Mouse (Mus musculus) heart, adult 11 months (tissue): ENCODE results near the gene Ccrl2.
A peak's percentile ranks its signal among the peaks of the same experiment; 100 is the strongest.

Experiments
- DNase-seq: peaks from one replicate; pipeline ENCODE4 v3.0.0; 2022

Gene Ccrl2

GRCm38 (mm10) chr9:111058943-111059556 lies 1.7 kb upstream of the Ccrl2 start:
- DNase-seq: no peak

DNA sequence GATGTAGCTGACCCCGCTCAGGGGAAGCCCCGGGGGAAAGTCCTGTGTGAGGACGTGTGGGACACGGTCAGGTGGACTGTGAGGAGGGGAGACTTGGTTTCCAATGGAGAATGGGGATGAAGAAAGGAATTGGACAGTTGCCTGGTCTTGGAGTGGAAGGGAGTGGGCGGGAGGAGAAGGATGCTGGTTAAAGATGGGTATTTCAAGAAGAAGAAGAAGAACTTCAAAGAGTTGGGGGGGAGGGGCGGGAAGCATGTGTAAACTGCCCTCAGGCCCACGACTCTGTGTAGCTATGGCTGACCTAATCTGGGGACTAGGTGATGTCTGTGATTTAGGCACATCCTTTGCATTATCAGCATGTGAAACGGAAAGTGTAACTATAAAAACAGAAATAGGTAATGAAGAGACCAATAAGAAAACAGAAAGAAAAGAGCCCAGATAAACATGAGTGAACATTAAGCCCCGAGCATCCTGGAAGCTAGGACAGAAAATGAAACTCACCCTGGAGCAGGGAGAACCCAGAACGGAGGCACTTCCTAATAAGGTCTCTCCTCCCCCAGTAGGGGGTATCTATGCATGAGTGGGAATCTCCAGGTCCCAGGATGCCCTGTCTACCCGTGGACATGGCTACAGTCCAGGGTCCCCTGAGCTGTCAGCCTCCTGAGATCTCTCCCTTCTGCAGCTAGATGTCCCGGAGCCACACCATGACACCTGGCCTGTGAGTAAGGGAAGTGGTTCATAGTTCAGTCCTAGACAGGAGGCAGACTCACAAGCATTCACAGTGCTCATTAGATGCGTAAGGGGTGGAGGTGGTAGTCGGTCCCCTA lies 438 bp upstream of the Ccrl2 start:
- peak; percentile 93 for DNase-seq

- no peak for DNase-seq
These were observed 861 bp downstream of the Ccrl2 start for GRCm38 (mm10) chr9:111056519-111056797.

DNA sequence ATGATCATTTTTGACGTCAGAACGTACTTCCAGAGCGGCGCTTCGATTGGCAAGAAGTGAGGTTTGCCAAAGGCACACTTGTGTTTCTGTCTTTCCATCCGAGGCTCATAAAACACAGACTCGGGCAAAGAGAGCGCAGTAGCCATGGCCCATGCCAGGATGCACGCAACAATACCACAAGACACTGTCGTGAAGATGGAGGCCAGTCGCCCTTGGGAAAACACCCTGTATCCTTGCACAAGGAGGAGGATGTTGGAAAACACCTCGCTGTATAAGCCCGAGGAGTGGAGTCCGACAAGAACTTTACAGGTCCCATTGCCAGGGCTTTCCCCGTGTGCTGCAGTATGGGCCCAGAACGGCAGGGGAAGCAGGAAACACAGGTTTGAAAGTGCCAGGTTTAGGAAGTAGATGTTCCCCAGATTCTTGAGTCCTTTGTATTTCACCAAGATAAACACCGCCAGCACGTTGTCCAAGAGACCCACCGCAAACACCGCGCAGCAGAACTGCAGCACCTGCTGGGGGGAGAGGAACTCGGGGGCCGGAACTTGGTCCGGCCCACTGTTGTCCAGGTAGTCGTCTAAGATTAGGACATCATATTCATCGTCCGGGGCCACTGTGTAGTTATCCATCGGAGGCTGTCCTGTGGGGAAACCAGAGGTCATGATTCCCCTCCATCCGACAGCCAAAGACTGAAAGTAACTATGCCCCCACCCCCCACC lies 1.4 kb downstream of the Ccrl2 start:
- DNase-seq: peak; percentile 90

DNA sequence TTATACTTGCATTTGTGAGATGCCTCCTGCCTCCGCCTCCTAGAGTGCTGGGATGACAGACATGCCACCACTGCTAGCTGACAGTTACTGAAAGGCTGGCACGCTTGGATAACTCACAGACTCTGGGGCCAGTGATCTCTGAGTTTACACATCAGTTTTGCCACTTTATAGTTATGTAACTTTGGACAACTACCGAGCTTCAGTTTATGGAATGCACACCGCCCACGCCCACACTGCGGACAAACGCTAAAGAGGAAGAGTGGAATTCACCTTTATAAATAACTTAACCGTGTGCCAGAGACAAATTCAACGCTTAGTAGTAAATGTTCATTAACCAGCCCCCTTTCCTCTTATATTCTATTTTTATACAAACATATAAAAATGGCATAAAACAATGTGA lies 2.4 kb downstream of the Ccrl2 start:
- peak; percentile 85 for DNase-seq

GRCm38 (mm10) chr9:111048452-111048851 lies 8.9 kb downstream of the Ccrl2 start:
- no peak for DNase-seq

DNA sequence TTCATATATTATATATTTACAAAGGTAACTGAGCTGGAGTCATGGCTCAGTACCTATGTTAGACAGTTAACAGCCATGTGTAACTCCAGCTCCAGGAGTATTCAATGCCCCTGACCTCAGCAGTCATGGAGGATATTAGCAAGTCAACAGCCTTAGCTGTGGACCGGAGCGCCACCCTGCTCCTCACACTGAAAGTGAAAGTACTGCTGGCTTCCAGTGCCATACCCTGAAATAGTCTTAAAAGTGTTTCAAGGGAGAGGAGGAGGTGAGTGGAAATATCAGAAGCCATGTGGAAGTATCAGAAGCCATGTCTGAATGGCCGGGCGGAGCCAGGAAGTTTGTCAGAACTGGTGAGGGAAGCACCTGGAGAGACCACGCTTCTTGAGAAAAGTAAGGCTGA lies 10.1 kb downstream of the Ccrl2 start:
- peak; percentile 90 for DNase-seq

DNA sequence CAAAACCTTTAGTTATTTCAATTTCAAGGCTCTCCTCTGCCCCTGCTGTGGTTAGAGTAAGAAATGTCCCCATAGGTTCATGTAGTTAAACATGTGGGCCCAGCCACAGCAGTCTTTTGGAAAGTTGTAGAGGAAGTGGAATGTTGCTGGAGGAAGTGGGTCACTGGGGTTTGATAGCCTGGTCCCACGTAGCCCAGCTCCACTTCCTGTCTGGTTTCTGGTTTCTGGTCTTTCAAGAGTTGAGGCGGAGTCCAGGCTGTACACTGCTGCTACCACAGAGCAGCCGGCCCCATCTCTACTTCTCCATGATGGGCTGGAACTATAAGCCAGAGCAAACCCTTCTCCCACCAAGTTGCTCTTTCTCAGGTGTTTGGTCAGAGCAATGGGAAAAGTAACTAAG lies 11.1 kb downstream of the Ccrl2 start:
- DNase-seq: peak; percentile 96

GRCm38 (mm10) chr9:111042266-111042665 lies 15.1 kb downstream of the Ccrl2 start:
- DNase-seq: peak; percentile 97

DNA sequence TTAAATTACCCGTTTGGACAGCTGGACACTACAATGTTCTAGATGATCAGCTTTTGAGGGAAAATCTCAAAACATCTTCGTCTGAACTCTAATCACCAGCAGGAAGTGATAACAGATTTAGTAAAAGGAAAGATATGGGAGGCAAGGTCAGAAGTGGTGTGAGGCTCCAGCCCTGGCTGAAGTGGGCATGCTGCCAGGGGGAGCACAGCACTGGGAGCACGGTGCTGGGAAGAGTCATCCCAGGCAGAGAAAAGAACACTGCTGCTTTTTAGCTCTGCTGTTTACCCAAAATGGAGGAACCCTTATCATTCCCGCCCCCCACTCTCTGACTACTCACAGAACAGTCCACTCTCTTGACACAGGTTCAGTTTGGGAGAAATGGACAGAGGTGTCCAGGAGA lies 17.4 kb downstream of the Ccrl2 start:
- DNase-seq: no peak

DNA sequence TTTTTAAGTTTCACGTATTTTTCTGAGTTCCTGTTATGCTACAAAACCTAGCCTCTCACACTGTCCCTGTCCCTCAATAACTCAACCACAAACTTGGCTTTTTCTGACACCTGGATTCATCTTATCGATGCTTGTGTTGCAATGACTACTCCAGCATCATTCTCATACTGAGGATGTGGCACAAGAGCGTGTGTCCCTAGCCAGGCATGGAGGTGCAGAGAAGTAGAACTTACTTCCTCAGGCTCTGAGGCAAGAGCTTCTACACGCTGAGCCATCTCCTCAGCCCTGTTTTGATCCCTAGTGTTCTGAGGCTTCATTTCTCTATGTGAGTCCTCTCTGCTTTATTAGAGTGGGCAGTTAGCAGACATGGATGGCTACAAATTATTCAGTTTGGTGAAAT lies 23.6 kb downstream of the Ccrl2 start:
- no peak for DNase-seq

DNA sequence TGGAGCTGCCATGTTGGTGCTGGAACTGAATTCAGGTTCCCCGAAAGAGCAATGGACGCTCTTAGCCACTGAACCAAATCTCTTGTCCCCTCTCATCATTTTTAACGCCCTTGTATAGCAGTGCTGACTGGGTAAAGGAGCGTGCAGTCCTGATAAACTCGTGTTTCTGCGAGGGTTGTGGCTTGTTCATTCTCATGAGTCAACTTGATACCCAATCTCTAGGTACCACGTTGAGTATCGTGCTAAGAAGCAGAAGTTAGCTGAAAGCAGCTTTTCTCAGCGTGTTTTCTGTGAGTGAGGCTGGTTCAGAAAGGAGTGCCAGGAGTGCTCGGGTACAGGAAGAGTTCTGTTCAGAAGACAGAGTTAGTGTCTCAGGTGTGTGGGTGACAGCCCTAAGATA lies 30.5 kb downstream of the Ccrl2 start:
- no peak for DNase-seq

- no peak for DNase-seq
These were observed 38.3 kb downstream of the Ccrl2 start, which contains the start of gene Ltf for GRCm38 (mm10) chr9:111019022-111019421. Gene Ltf, plus strand, starts transcription at chr9:111019271.

GRCm38 (mm10) chr9:111015658-111016057 lies 41.7 kb downstream of the Ccrl2 start:
- DNase-seq: no peak

DNA sequence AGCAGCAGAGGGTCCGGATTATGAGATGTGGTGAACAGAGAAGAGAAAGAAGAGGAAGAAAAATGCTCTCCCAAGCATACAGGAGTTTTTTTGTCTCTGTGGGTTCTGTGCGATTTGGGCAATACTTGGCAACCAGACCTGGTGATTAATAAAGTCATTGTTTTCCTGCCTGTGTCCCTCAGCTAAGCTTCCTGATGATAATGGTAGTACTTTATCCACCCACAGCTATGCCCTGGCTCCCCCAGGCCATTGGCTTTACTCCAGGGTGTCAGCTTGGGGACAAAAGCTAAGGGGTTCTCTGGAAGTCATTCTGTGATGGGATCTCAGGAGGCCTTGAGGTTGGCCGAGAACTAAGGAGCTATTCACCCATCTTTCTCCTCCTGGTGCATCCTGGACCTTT lies 45.3 kb downstream of the Ccrl2 start:
- DNase-seq: no peak

DNA sequence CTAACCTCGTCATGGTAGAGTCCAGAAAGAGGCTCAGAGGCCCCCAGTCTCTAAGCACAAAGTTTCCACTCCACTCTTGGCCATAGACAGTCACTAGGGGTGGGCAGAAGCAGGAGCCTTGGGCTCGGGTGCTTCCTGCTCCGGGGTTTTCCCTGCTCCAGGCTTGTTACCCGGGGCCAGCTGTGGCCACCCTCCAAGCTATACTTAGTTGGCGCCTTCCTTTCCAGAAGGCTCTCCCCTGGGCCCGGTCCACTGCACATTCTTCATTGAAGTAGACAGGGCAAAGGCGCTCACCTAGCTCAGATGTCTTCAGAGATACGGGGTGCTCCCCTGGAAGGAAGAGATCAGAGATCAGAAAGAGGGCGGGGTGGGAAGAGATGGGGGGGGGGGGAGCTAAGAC lies 45.8 kb downstream of the Ccrl2 start:
- peak; percentile 94 for DNase-seq

DNA sequence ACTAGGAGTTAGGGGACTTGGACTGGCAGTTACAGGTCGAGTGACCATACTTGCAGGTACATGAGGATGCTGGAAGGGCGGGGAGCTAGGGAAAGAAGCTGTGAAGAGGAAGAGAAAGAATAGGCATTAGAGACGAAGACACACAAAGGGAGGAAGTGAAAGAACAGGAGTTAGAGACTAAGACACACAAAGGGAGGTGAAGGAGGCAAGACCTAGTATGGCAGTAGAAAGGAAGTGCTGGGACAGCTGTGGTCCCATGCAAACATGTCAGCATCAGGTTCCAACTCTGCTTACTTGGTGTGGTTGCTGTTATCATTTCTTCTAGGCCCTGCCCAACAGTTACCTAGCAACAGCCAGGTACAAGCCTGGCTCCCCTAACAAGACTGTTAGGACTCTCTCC lies 47.6 kb downstream of the Ccrl2 start:
- DNase-seq: no peak

GRCm38 (mm10) chr9:111006544-111006943 lies 50.8 kb downstream of the Ccrl2 start:
- no peak for DNase-seq
